Mouse (Mus musculus): ENCODE data around the gene Pdss2.

DNA sequence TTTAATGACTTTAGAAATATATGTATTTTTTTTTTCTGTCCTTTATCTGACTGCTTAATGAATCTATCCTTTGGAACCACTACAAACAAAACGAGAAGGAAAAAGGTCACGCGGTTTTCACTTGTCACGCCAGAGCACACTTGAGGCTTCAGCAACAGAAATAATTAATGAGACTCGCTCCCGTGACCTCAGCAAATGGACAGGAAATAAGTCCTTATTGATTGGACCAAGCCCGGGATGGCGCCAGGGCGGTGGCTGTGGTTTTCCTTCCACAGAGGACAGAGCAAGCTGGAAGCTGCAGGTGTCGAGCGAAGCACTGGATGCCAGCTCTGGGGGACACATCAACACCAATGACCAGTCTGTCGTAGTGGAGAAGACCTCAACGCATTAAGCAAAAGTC, 218.8 kb downstream of the Pdss2 start:
- TF ChIP-seq CTCF (IDR thresholded peaks at IDR 0.05; ENCODE audit: control insufficient read depth, insufficient read depth, insufficient replicate concordance, low read depth, low read length) (no peak), POLR2A (IDR thresholded peaks at IDR 0.05; ENCODE audit: control insufficient read depth, low read depth, low read length) (no peak)
